Mouse (Mus musculus) intestine, embryonic 15.5 days (tissue): ENCODE data around the gene Hoxa7. TPM values are rescaled to one million over a fixed set of nuclear protein-coding genes. Genes with fewer than 3 reads are reported as not detected.

Source experiments
- ATAC-seq: fragments of 200-750 bp; cut with Nextera tagmentation; 2 replicates; pipeline ENCODE4 v1.8.0; 2017; ENCODE audit warnings: moderate TSS enrichment, moderate library complexity
- H3K27ac ChIP-seq: fragments of 300-500 bp; sonication (generic); 2 replicates; pipeline ENCODE4 v1.5.1; 2015; ENCODE audit warnings: mild to moderate bottlenecking, inconsistent platforms
- H3K27me3 ChIP-seq: fragments of 300-500 bp; sonication (generic); replicated peaks from 2 replicates; pipeline ENCODE4 v1.6.1; 2015; ENCODE audit warnings: inconsistent platforms
- H3K36me3 ChIP-seq: fragments of 300-500 bp; sonication (generic); 2 replicates; pipeline ENCODE4 v1.6.1; 2015; ENCODE audit warnings: inconsistent platforms
- H3K4me1 ChIP-seq: fragments of 300-500 bp; sonication (generic); replicated peaks from 2 replicates; pipeline ENCODE4 v1.6.1; 2015; ENCODE audit warnings: inconsistent platforms
- H3K4me2 ChIP-seq: fragments of 300-500 bp; sonication (generic); replicated peaks from 2 replicates; pipeline ENCODE4 v1.6.1; 2015; ENCODE audit warnings: mild to moderate bottlenecking, inconsistent platforms
- H3K4me3 ChIP-seq: fragments of 300-500 bp; sonication (generic); replicated peaks from 2 replicates; pipeline ENCODE4 v1.5.1; 2015; ENCODE audit warnings: inconsistent platforms
- H3K9ac ChIP-seq: fragments of 300-500 bp; sonication (generic); 2 replicates; pipeline ENCODE4 v1.6.1; 2015; ENCODE audit warnings: inconsistent platforms
- H3K9me3 ChIP-seq: fragments of 300-500 bp; sonication (generic); 2 replicates; pipeline ENCODE4 v1.6.1; 2016; ENCODE audit warnings: inconsistent platforms
- WGBS: fragments of 180-500 bp; shearing (Covaris S2); methylation state at CpG from one replicate; pipeline ENCODE4 v1.1.7; 2015; 5-methylcytosine and 5-hydroxymethylcytosine counted together
- polyA plus RNA-seq: library from polyadenylated mRNA; unstranded; fragments of >200 nt; fragmentation: Nextera tagmentation; extraction: Ambion mirVana; gene quantifications from 2 replicates; pipeline ENCODE4 v1.2.1, GENCODE M21; 2015

Gene Hoxa7
- polyA plus RNA-seq, 1 experiment from 2014 or later = 9.4 TPM

DNA sequence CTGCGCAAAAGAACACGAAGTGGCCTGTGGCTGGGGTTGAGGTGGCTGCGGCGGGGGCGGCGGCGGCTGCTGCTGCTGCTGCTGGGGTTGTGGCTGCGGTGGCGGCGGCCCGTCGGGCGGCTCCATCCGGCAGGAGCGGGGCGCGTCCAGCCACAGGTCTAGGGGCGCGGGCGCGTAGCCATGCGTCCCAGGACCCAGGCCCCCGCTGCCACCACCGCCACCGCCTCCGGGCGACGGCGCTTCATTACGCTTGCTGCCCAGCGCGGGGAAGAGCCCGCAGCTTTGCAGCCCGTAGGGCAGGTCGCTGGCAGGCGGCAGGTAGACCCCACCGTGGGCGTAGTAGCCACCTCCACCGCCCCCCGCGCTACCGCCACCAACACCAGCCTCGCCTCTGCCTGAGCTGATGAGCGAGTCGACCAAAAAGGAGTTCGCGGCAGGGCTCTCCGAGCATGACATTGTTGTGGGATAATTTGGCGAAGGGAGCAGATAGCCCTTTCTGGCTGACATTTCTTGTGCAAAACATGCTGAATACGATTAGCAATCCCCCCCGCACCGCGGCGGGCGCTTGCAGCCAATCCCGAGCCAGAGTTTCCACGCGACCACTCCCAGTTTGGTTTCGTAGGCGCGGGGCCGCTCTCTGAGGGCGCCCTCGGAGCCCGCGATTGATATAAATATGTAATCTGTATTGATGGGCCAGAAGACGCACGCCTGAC lies 12.9 kb upstream of the Hoxa7 start:
- H3K27ac ChIP-seq = 0 out of 2 replicates have a peak overlapping the region, but pooled peaks have one; percentile 62
- peaks cover 14% of the 10 kb centered on the region for H3K4me1 ChIP-seq
- WGBS = 1% methylated on average over 65 of the region's 68 CpGs
- H3K27me3 ChIP-seq = peaks cover 86% of the 10 kb centered on the region
- ATAC-seq = peak; percentile 19
- peak overlapping the region; percentile 38 for H3K4me3 ChIP-seq
- H3K4me2 ChIP-seq = peak overlapping the region; percentile 48
- no peaks in the 10 kb centered on the region for H3K36me3 ChIP-seq
- H3K9me3 ChIP-seq = no peaks in the 10 kb centered on the region
- H3K9ac ChIP-seq = peak overlapping the region; percentile 44

DNA sequence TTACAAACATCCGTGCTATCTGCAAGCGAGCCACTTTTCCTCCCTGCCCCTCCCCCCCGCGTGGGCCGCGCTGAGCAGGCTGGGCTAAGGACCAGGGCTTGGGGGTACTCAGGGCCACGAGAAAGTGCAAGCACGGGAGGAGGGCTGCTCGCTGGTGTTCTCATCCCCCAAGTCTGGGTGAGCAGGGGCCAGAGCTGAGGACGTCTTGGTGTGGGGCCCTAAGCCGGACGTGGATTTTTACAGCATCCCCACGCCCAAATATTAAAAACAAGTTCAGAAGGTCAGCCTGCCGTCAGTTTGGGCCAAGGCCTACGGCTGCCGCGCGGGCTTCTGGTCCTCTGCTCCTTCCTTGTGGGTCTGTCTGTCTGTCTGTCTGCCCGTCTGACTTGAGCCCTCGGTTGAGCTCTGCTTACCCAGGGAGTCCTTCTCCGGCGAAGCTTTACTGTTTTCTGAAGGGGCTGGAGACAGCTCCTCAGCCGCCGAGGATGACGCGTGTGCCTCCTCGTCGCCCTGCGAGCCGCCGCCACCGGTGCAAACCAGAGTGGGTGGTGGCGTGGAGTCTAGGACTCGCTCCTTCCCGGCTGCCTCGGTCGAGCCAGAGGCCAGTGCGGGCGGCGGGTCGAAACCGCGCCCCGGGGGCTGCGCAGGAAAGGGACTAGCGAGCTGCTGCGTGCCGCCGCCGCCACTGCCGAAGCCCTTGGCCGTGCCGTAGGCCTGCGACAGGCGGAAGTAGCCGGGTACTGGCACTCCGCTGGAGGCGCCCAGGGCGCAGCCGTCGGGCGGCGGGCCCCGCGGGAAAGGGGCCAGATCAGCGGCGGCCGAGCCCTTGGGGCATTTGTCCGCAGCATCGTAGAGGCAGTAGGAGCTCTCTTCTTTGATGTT lies 12.1 kb upstream of the Hoxa7 start:
- Histone ChIP-seq H3K4me2 (peak overlapping the region; percentile 48), H3K27ac (peak overlapping the region; percentile 48; the same call in 1 of the 2 replicates), H3K9me3 (no peaks in the 10 kb centered on the region), H3K4me1 (peaks cover 14% of the 10 kb centered on the region), H3K9ac (peak overlapping the region; percentile 44), H3K27me3 (peaks cover 88% of the 10 kb centered on the region), H3K4me3 (peak overlapping the region; percentile 38), H3K36me3 (no peaks in the 10 kb centered on the region)
- 1% methylated on average over 70 of the region's 70 CpGs for WGBS
- ATAC-seq = peak; percentile 21; the same call in 1 of the 2 replicates

DNA sequence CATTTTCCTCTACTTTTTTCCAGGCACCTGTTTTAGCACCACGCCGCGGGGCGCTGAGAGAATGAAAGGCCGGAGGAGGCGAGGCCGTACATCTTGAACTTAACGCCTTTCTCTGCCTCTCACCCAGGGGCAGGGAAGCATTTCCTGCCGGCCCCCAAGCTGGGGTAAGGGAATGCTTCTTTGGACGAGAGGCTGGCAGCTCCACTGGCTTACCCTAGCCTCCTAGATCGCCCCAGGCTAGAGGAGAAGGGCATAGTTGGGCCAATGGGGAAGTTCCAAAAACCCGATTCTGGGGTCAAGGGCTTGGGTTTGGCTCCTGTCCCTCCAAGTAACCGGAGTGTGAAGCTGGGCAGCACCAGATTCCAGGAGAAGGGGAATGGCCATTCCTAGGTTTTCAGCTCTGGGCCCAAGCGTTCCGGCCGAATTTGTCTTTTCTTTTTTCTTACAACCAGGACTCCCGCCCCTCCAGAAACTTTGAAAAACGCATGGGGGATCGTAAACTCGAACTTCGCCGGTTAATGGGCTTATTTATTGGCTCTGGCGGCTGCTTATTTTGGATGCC lies 11.4 kb upstream of the Hoxa7 start:
- H3K9ac ChIP-seq = peak overlapping the region; percentile 44
- H3K9me3 ChIP-seq = no peaks in the 10 kb centered on the region
- no peaks in the 10 kb centered on the region for H3K36me3 ChIP-seq
- H3K27ac ChIP-seq = peak overlapping the region; percentile 48; the same call in 1 of the 2 replicates
- H3K4me1 ChIP-seq = peaks cover 14% of the 10 kb centered on the region
- ATAC-seq = no peak
- peak overlapping the region; percentile 38 for H3K4me3 ChIP-seq
- H3K4me2 ChIP-seq = peak overlapping the region; percentile 48
- 3% methylated on average over 23 of the region's 23 CpGs for WGBS
- H3K27me3 ChIP-seq = peaks cover 92% of the 10 kb centered on the region

DNA sequence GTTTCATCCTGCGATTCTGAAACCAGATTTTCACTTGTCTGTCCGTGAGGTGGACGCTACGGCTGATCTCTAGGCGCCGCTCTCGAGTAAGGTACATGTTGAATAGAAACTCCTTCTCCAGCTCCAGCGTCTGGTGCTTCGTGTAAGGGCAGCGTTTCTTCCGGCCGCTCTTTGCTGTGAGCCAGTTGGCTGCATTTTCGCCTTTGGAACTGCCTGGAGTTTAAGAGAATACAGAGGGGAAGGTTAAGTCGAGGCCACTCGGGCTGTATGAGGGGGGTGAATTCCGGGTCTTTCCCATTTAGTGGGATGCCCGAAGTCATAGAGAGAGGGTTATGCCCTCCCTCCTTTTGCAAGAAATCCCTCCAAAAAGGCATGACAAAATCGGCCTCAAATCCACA lies 10.9 kb upstream of the Hoxa7 start:
- H3K9me3 ChIP-seq = no peaks in the 10 kb centered on the region
- WGBS = under 1% methylated on average over 18 of the region's 18 CpGs
- peak overlapping the region; percentile 48 for H3K4me2 ChIP-seq
- H3K9ac ChIP-seq = peak overlapping the region; percentile 44; the same call in 1 of the 2 replicates
- no peak overlapping the region for H3K27ac ChIP-seq
- peaks cover 91% of the 10 kb centered on the region for H3K27me3 ChIP-seq
- peaks cover 14% of the 10 kb centered on the region for H3K4me1 ChIP-seq
- ATAC-seq = no peak
- H3K36me3 ChIP-seq = no peaks in the 10 kb centered on the region
- H3K4me3 ChIP-seq = peak overlapping the region; percentile 38

DNA sequence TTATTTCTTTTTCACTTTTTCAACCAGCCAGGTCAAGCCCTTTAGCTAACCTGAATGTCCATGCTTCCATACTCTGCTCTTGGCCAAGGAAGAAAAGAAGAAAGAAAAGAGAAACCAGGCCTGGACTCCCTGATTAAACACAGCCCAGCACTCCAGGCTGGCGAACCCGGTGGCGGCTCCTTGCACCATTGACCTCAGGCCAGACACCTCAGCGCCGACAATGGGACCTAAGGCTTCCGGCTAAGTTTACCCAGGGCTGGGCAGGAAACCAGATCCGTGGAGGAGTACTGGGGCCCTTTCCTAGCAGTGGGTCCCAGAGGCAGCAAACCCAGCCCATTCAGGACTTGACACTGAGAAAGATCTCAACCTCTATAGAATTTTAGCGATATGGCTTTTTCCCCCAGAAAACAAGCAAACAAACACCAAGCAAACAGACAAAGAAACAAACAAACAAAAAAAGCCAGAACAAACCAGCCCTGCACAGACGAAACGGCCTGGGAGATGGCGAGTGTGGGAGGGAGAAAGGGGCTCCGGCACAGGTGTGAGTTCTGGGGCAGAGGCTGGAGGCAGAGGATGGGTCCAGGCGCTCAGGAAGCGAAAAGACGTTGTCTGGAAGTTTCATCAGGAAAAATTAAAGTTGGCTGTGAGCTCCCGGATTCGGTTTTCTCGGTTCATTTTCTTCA lies 10.4 kb upstream of the Hoxa7 start:
- 0 out of 2 replicates have a peak overlapping the region, but pooled peaks have one; percentile 26 for H3K9ac ChIP-seq
- 2% methylated on average over 18 of the region's 18 CpGs for WGBS
- ATAC-seq = no peak
- H3K4me1 ChIP-seq = peaks cover 14% of the 10 kb centered on the region
- H3K36me3 ChIP-seq = no peaks in the 10 kb centered on the region
- no peaks in the 10 kb centered on the region for H3K9me3 ChIP-seq
- H3K4me3 ChIP-seq = peak overlapping the region; percentile 38; the same call in 1 of the 2 replicates
- H3K4me2 ChIP-seq = peak overlapping the region; percentile 48
- H3K27me3 ChIP-seq = peaks cover 91% of the 10 kb centered on the region
- no peak overlapping the region for H3K27ac ChIP-seq

DNA sequence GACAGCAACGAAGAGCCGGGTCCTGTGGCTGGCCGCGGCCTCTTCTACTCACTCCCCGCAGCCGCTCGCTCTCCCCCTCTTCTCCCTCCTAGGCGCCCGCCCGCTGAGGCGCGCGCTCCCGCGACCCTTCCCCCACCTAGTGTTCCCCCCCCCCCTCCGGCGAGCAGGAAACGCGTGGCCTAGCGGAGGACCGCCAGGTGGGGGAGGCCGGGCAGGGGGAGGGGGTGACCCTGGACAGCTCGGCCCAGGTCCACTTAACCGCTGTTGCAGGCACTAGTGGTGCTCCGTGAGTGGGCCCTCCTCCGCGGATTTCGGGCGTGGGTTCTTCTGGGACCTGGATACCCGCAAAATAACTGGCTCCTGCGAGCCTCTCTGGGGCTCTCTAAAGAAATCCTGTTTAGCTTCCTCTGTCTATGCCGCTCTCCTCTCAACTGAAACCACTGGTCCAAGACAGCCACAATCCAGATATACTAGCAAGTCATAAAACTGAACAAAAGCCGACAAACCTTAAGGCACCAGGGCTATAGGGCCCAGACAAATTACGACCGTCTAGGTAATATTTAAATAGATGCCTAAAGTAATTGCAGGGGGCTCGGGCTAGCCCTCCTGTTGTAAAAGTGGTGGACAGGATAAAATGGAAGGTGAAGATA lies 9.0 kb upstream of the Hoxa7 start, which contains the start of gene Hoxa9:
Gene Hoxa9, minus strand, starts transcription at position 574 of the 650 bp plus-strand sequence.
- peak; percentile 36; the same call in 1 of the 2 replicates for ATAC-seq
- Histone ChIP-seq H3K4me3 (peak within 1 kb of the TSS; percentile 38), H3K4me1 (peaks cover 14% of the 10 kb centered on the region), H3K27me3 (peaks cover 91% of the 10 kb centered on the region), H3K9me3 (no peaks in the 10 kb centered on the region), H3K36me3 (no peaks in the 10 kb centered on the region), H3K27ac (peak within 1 kb of the TSS; percentile 46; the same call in 1 of the 2 replicates), H3K9ac (peak within 1 kb of the TSS; percentile 26; the same call in 1 of the 2 replicates), H3K4me2 (peak within 1 kb of the TSS; percentile 48)
- WGBS = 1% methylated on average over 24 of the region's 36 CpGs

DNA sequence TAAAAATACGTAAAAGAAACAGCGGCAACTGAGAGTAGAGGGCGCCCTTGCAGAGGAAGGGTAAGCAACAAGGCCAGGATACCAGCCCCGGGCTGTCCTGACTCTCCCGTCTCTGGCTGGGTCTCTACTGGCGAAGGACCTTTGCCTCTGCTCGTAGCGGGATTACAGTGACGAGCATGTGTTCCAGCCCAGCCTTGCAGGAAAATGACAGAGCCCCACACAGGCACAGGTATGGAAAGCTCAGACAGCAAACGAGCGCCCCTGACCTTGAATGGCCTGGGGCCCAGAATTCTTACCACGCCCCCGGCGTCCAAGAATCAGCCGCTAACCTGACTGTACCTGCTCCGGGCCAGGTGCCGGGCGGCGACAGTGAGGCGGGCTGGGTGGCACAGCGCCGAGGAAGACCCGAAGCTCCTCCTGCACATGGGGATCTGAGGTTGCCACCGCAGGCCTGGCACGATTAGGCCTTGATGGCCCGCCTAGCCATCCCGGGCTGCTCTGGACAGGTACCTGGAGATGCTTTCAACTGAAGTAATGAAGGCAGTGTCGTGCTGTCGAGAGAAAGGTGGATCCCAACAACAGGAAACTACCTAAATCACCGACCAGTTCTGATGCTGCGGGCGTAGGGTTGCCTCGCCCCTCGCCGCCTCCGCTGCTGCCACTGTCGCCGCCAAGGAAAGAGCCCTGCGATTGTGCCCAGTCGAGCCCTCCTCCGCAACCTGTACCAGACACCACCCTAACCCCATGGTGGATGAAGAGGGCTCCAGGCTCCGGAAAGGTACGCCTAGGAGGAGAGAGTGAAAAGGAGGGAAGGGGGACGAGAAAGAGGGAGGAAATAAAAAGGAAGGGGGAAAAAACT lies 8.1 kb upstream of the Hoxa7 start:
- peak overlapping the region; percentile 41 for H3K4me2 ChIP-seq
- H3K4me1 ChIP-seq = peaks cover 16% of the 10 kb centered on the region
- H3K4me3 ChIP-seq = peak overlapping the region; percentile 25
- 0 out of 2 replicates have a peak overlapping the region, but pooled peaks have one; percentile 46 for H3K27ac ChIP-seq
- ATAC-seq = no peak
- H3K27me3 ChIP-seq = peaks cover 91% of the 10 kb centered on the region
- no peaks in the 10 kb centered on the region for H3K9me3 ChIP-seq
- WGBS = 1% methylated on average over 44 of the region's 44 CpGs
- H3K9ac ChIP-seq = peak overlapping the region; percentile 19; the same call in 1 of the 2 replicates
- no peaks in the 10 kb centered on the region for H3K36me3 ChIP-seq

DNA sequence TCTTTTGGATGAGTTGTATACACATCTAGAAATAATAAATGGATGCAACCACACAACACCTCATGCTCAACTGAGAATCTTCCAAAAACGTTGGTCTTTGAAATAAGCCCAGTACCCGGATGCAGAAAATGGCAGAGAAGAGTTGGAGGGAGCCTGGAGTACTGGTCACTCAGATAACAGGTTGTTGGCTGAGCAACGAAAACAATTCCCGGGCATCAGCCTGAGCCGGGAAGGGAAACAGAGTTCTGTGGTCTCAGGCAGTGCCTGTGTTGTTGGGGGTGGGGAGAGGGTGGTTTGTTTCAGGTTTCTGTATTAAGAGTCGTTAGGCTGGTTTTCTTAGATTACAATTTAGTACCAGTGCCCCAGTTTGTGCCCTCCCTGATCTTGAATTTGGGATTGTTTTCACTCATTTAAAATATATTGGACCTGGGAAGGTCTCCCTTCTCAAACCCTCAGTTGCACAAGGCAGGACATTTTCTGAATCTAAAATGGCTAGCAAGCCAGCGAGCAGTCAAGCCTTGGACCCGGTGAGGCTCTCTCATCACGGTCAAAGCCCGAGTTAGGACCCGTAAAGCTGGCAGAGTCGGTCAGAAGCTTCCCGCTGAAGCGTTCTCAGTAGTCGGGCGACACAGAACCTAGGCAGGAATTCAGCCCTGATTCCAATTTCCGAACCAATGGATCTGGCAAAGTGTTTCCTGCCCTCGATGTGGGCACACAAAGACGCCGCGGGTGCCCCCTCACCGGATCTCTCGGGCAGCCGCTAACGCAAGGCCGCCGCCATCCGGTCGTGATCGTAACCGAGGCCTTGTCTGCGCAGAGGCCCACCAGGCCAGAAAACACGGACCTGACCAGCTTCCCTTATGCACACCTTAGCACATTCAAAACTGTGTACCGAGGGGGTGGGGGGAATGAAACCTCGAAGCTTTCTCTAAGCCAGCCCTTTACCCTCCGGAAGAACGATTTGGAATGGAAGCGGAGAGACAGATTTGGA lies 7.1 kb upstream of the Hoxa7 start:
- Histone ChIP-seq H3K36me3 (no peaks in the 10 kb centered on the region), H3K4me3 (peak overlapping the region; percentile 25), H3K27ac (0 out of 2 replicates have a peak overlapping the region, but pooled peaks have one; percentile 32), H3K27me3 (peaks cover 91% of the 10 kb centered on the region), H3K9me3 (no peaks in the 10 kb centered on the region), H3K4me2 (peak overlapping the region; percentile 41), H3K4me1 (peaks cover 7% of the 10 kb centered on the region), H3K9ac (peak overlapping the region; percentile 18; the same call in 1 of the 2 replicates)
- WGBS = 3% methylated on average over 38 of the region's 38 CpGs
- no peak for ATAC-seq

DNA sequence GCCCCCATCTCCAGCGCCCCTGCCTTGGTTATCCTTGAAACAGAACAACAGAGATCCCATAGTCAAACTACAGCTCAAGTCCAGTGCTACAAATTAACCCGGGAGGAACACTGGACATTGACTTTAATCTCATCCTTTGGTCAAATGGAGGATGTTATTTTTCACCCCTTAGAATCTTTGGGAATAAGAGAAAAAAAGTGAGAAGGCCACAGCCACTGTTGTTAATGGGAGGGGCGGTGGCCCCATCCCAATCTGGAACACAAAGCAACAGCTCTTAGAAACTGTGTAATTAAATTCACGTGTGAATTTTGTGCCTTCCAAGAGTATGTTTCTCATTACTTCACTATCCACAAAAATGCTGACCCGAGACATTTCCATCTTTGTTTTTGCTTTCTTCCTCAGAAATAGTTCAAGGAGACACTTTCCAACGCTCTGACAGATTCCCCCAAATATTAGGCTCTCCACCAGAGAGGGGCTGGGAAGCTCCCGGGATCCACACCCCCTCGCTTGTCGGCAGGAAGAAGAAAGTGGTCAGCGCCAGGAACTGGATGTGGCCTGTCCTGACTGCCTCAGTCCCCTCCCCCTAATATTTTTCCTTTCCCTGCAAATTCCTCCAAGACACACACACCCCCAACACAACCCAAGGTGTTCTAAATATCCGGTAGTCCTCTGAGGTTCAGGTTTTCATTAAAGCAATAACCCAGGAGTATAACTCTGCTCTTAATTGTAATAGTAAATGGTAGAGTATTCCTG lies 6.0 kb upstream of the Hoxa7 start:
- H3K4me1 ChIP-seq = peaks cover 6% of the 10 kb centered on the region; the same call in 1 of the 2 replicates
- peak overlapping the region; percentile 50 for H3K4me2 ChIP-seq
- no peaks in the 10 kb centered on the region for H3K9me3 ChIP-seq
- no peak overlapping the region for H3K27ac ChIP-seq
- H3K9ac ChIP-seq = no peak overlapping the region
- H3K36me3 ChIP-seq = no peaks in the 10 kb centered on the region
- peaks cover 91% of the 10 kb centered on the region for H3K27me3 ChIP-seq
- WGBS = 5% methylated on average over 11 of the region's 11 CpGs
- no peak overlapping the region for H3K4me3 ChIP-seq
- ATAC-seq = no peak
